Mouse (Mus musculus): ENCODE data around the gene Kcnip2. TPM values are rescaled to one million over a fixed set of nuclear protein-coding genes. Genes with fewer than 3 reads are reported as not detected.

Gene Kcnip2
- polyA plus RNA-seq, 2 experiments from 2014 or later, result 8.1 to 9.3 TPM

DNA sequence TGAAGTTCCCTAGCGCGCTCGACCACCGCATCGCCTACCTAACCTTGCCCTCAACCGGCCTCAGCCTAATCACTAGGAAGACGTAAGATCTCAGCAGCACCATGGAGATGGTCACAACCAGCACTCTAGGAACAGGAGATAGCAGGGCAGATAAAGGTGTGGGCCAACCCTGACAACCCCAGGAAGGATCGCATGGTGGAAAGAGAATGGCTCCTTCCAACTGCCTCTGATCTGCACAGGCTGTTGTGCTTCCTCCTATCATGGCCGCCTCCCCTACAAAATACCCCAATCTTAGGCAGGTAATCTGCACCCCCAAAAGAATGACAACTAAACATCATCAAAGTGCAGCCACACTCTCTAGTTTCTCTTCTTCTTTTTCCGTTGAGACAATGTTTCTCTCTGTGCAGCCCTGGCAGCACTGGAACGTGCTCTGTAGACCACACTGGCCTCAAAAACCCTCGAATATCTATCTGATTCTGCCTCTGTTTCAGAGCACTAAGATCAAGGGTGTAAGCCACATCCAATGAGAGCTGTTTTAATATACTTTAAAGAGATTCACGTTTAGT is 35.4 kb downstream of the Kcnip2 start:
- no peak for ATAC-seq

DNA sequence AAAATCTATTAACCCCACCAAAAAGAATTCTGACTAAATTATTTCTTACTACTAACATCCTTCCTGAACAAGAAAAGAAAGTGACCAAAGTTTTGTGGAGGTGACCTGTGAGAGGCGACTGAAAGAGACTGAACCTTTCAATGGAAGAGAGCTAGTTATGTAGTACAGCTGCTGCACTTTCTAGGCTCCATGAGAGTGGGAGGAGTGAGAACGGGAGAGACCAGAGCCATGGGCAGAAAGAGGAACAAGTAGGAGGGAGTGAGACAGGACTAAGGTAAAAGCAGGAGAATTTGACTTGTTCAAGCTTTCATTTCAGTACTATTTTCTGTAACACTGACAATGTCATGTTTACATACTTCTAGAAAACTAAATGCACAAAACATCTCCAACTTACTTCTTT is 40.4 kb downstream of the Kcnip2 start:
- no peak for ATAC-seq

DNA sequence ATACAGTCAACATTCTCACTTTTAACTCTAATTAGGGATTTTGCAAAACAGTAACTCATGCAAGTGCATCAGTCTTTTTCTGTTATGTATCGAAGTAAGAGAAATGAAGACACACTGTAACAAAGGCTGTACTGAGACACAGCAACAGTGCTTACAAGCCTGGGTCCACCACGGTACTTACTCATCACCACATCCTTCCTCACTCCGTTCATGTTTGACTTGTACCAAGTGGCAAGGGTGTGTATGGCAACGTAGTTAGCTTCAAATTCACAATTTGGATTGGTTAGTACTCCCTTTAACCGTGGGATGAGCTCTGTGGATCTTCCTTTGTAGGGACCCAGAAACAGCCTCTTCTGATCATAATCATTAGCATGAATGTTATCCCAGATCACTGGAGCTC is 44.4 kb downstream of the Kcnip2 start:
- no peak for ATAC-seq

DNA sequence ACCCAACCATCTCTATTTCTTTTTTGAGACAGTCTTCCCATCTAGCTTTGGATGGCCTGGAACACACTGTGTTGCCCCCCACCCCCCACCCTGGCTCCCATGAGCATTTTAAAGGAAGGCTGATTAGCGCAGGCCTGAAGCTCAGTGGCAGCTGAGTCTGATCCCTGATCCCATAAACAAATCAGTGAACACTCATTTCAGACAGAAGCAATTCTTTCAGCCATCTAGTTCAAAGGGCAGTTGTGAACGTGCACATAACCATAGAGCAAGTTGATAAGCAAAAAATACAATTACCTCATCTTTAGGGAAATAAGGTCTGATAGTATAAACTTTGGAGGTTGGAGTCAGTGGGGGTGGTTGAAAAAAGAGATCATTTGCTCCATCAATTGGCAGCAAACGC is 55.1 kb downstream of the Kcnip2 start:
- no peak for ATAC-seq

DNA sequence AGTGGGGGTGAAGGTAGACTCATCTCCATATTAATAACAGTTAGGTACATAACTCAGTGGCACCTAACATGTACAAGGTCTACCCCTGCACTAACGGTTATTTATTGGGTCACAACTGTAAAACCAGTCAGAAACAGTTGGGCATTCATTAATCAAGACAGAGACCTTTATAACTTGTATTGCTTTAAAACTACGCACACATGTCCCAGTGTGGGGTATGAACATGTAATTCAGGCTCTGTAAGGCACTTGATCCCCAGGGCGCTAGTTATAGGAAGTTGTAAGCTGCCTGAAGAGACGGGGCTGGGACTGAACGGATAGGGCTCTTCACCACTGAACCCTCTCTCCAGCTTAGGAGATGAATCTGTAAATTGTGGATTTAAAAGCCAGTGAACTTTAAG is 57.2 kb downstream of the Kcnip2 start:
- no peak for ATAC-seq

DNA sequence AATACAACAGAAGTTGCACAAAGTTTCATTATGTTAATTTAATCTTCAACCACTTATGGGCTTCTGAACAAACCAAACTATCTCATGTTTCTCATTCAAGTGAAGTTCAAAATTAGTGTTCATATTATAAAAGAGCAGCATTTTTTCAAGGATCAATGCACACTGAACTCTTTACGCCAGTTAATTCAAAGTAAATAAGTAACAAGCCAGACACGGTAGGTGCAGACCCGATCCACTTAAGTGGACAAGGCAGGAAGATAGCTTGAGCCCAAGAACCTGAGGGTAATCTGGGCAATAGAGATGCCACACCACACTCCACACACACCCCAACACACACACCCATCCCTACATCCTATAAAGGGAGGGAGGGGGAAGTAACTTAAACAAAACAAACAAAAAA is 62.3 kb downstream of the Kcnip2 start:
- no peak for ATAC-seq

DNA sequence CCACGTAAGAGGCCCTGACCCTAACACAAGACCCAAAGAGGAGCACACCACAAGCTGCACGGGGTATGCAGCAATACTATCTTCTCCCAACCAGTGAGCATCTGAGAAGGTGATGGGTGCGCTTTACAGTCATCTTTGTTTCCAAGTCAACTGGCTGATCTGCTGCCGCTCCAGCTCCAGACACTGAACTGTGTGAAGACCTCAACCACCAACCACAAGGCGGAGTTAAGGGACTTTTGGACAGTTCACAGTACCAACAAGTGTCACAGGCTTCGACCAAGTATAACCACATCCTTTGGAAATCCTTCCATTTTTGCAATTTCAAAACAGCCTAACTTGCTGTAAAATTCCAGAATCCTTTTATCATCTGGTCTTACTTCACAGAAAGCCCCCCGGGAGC is 64.0 kb downstream of the Kcnip2 start:
- ATAC-seq, result peak; percentile 18

DNA sequence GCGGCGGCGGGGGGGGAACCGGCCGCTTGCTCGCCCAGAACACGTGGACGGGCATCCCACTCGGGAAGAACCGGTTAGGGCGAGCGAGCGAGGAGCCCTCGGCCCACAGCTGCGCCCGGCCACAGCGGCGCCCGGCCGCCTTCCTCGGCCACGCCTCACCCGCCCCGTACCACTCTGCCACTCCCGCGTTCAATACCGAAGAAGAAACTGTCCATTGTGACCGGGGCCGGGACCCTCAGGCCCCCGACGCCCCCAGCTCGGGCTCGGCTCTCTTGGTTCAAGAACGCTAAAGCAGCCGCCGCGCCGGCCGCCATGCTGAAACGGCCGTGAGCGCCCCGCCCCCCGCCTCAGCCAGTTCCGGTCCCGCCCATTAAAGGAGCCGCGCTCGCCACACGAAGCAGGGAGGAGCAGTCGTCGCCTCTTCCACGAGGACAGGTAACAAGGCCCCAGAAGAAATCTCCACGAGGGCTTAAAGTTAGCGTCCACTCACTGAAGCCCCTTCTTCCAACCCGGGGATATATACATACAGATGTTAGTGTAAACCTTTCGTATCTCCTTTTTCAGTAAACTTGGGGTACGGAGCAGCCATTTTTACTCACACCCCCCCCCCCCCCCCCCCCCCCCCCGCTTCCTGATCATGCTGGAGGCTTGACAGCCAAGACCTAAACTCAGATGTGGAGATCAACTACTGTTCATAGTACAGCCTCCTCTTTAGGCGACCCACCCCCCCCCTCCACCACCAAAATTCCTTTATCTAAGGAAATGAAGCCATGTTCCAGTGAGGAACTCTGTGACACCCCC is 66.4 kb downstream of the Kcnip2 start, which contains the start of gene Npm3:
Gene Npm3 (minus strand): TSS at position 349 of the 801 bp plus-strand sequence.
- ATAC-seq, result peak; percentile 77

DNA sequence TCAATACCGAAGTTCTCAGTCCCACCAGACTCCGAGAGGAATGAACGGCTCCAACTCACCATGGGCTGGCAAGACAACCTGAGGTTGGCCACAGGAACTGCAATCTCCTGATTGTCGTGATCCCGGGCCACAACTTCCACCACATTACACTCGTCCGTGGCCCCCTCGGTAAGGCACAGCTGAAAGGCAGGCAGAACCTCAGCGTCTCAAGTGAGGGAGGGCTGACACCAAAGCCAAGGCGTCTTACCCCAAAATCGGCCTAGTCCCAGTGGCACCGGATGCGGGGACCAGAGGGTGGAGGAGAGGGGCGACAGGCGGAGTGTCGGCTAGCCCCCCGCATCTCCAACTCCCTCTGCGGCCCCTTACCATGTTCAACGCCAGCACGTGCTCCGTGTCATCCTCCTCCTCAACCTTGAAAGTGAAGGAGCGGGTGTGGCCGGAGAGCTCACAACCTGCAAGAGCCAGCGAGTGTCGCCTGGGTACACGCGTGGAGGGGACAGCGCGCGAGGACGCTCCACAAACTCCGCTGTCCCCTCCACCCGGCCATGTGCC is 67.1 kb downstream of the Kcnip2 start:
- ATAC-seq, result peak; percentile 22

DNA sequence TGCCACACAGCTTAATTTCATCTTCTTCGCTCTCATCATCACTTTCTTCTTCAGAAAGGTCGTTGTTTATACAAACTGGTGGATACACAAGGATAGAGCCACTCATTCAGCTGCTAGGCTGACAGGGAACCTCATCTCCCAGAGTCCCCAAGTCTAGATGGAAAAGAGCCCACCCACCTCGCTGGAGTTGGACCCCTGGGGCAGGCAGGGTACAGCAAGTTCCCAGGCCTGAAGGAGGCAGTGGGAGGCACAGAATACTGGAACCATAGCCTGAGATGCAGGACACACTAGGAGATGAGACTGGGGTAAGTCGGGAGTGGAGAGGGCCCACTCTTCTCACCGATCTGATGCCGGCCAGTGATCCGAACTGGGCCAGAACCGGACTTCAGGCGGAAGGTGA is 67.7 kb downstream of the Kcnip2 start:
- ATAC-seq, result no peak

DNA sequence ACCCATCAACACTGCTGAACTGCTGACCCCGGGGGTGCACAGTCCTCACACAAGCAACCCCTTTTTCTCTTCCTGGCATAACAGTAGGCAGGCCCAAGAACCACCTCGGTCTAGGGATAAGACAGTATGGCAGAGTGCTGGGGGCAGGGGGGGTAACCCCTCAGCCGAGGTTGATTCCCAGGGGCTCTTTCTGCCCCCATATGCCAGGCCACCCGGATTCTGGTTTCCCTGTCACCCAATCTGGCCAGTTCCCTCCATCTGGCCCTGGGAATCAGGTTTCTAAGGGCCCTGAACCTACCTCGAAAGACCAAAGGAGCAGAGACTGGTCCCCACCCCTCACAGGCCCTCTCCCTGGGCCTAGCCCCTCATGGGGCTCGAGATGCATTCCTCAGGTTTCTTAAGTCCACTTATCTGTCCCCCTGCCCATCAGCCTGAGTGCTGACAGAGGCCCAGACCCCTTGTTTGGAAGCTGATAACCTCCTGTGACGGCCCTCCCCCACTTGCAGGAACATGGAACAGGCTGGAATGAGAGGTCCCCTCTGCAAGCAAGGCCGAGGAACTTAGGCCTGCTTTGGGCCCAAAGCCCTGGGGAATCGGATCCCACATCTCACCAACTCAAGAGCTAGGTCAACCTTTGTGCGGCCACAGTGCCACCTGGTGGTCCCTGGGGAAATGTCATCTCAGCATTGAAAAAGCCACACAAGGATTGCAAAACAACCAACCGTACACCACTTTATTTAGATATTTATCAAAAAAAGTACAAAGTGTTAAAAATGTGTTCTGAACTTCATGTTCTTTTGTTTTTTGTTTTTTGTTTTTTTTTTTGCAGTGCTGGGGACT is 68.6 kb downstream of the Kcnip2 start:
- no peak for ATAC-seq

DNA sequence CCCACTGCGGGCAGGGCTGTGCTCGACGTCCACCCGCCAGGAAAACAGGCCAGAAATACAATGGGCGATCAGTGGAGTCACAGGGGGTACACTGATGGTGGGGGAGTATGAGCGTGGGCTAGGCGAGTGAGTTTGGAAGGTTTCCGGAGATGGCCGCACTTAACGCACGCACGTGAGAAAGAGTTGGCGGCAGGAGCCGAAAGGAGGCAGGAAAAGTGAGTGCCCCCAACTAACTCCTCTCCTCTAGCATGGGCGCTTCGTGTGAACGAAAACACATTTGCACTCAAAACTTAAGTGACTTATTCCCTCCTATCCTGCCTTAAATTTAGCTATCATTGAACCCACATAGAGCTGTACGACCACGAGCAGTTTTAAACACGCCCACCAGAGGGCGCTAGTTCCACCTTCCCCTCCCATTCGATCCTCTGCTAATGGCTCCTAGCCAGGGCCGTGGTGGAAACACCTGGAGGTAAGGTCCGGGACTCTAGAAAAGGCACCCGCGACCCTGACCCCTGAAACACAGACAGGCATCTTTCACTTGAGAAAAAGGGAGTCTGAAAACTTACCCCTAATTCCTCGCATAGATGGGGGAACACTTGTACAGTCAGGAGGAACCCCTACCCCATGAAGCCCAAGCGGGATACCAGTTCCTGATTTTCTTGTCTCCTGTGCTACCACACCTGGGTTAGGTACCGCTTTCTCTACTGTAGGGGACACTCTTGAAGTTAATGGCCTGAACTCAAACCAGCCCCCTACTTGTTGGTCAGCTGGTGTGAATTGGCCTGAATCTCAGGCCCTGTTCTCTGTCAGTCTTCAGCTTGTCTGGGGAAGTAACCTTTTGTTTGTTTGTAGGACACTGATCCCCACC is 69.5 kb downstream of the Kcnip2 start:
- no peak for ATAC-seq

DNA sequence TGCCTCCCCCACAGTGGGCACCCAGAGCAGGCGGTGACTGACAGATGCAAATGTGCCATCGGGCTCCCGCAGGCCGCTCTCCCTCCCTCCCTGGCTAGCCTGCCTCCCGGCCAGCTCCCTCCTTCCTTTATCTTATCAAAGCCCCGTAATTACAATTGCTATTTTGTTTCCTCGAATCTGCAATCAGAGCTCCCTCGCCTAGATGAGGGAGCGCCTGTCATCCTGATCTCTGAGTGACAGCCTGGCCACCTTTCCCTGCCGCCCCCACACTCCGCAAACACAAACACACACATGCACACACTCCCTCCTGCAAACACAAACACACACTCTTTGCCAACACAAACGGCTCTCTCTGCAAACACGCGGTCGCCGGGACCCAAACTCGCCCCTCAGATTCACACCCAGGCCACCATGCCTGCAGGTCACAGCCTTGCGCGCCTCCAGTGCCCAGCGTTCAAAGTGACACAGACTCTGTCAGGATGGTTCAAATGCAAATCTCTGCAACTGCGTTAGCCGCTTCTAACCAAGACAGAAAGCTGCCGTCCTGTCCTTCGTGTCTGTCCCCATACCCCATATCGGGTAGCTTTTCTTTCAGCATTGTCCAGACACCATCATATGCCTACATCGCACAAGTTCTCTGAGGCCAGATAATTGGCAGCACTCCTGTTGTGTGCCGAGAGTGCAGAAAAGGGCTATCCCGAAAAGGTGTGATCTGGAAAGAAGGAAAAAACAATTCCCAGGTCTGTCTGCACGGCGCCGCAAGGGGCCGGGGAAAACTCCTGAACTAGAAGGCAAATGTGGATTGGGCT is 70.3 kb downstream of the Kcnip2 start:
- ATAC-seq, result no peak

DNA sequence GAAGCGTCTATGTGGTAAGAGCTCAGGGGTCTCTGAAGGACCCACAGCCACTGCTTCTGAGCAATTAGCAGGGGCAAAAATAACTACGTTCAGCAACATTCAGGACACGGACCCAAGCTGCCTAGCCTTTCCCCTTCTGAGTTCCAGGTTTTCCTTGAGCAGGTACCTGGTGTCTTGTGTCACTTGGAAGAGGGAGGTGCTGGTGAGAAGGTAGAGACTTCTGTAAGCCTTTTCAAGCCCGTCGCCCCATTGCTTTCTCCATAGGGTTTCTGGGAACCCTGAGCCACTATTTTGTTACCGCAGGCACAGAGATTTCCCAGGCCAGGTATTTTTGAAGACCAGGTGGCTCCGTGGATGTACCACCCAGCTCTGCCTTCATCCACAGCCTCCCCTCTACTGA is 72.2 kb downstream of the Kcnip2 start:
- ATAC-seq, result no peak

DNA sequence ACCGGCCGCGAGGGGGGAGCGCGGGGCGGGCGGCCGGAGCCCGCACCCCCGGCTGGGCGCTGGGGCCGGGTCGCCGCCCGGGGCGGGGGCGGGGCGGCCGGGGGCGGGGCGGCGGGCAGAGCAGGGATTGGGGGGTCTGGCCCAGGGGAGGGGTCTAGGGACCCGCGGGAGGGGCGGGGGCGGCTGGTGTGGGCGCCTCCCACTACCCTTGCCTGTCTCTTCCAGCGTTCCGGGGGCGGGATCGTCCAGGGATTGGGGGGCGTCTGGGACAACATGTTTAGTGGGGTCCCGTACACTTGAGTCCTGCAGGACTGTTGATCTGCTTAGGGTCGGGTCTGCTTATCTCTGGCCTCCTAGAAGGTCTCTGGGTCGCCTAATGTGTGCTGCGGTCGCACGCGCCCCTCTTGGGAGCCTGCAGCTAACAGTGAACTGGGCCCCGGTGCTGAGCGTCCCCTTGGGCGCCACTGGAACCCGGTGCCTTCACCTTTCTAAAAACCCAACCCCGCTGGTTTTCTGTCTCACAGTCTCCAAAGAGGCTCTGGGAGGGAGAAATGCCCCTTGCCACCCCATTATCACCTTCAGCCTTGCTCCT is 72.8 kb downstream of the Kcnip2 start:
- no peak for ATAC-seq

DNA sequence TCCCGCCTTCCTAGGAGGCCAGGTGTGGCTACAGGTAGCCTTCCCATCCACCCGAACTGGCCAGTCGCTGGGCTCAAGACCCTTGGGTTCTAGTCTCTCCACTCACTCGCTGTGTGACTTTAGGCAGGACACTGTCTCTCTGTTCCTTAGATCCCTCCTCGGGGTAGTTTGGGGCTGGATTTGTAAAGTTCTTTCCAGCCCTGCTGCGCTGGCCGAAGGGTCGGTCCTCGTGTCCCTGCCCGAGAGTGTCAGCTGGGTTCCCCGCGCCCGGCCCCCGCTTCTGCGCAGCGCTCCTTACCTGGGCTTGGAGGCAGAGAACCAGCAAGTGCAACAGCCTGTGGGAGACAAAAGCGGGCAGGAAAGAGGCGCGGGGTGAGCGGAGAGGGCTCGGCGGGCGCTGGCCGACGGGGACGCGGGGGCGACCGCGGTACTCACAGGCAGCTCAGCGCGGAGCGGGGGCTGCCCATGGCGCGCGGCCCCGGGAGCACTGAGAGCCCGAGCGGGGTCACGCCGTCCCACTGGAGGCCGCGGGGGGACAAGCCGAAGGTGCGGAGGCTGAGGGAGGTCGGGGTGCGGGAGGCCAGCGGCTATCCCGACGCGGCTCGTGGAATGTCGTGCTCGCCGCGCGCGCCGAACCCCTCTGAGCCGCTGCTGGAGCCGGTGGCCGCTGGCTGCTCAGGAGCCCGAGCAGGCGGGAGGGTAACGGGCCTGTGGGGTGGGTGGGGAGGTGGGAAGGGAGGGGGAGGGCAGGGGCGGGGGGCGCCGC is 73.5 kb downstream of the Kcnip2 start, which contains the start of gene Fgf8:
Gene Fgf8 (minus strand): TSS at position 698 of the 766 bp plus-strand sequence.
- ATAC-seq, result no peak

Data from activated CD4-positive, CD25-positive, alpha-beta regulatory T cell, adult 4 months (primary cell).